8 mouse cellular contexts compared by ENCODE assay signal in genomic region chr11:21571700-21572381, GRCm38 (mm10). TPM values are rescaled to one million over a fixed set of nuclear protein-coding genes. Genes with fewer than 3 reads are reported as not detected.
DNase-seq lines count a peak whose midpoint lies in the region; ATAC-seq lines count a peak whose summit lies in the region.

Gene Wdpcp (plus strand): TSS chr11:21572235.
Gene Mdh1 (minus strand): TSS chr11:21572367.

- H3K79me2 ChIP-seq in macrophage (ENCODE audit: inconsistent target) = peaks cover 52% of the 10 kb centered on the region

- no peaks in the 10 kb centered on the region for H3K27me3 ChIP-seq in hindbrain, embryonic 16.5 days (replicated peaks; ENCODE audit: control insufficient read depth, insufficient read depth, low read length)

- H3K27ac ChIP-seq in hindbrain, embryonic 16.5 days (ENCODE audit: low read depth, low read length) = peak within 1 kb of the TSS; percentile 90
- peak within 1 kb of the TSS; percentile 59 for H3K27ac ChIP-seq in macrophage

- peak within 1 kb of the TSS; percentile 83 for H3K4me3 ChIP-seq in hindbrain, embryonic 16.5 days (ENCODE audit: low read length)
- H3K4me3 ChIP-seq in macrophage (ENCODE audit: inconsistent target) = peak within 1 kb of the TSS; percentile 97

- peak within 1 kb of the TSS; percentile 76 for H3K4me2 ChIP-seq in hindbrain, embryonic 16.5 days (ENCODE audit: low read length)

- peak; percentile 99 for ATAC-seq in hindbrain, embryonic 16.5 days

- H3K4me1 ChIP-seq in hindbrain, embryonic 16.5 days (ENCODE audit: control insufficient read depth, insufficient read depth, low read depth, low read length) = peaks cover 25% of the 10 kb centered on the region

- H3K9ac ChIP-seq in hindbrain, embryonic 16.5 days (ENCODE audit: low read depth, low read length) = peak within 1 kb of the TSS; percentile 86

- peak; percentile 99 for DNase-seq in WW6 (ENCODE audit: low read depth, low spot score)
- peak; percentile 79 to 89 for DNase-seq in cerebellum, postnatal 4 days (ENCODE audit: low spot score in 2 of 2)
- DNase-seq in gastrocnemius, adult 18-20 months (ENCODE audit: low spot score) = peak; percentile 96
- peak; percentile 93 to 97 for DNase-seq in left cerebral cortex, adult 18-20 months (ENCODE audit: low spot score in 2 of 2)
- DNase-seq in right cerebral cortex, adult 18-20 months = peak; percentile 99
- DNase-seq in urinary bladder, postnatal 10 days (ENCODE audit: low spot score) = peak; percentile 50

- H3K36me3 ChIP-seq in hindbrain, embryonic 16.5 days (ENCODE audit: control insufficient read depth, insufficient read depth, low read length) = no peaks in the 10 kb centered on the region
- H3K36me3 ChIP-seq in macrophage (ENCODE audit: inconsistent target) = no peaks in the 10 kb centered on the region

- H3K9me3 ChIP-seq in hindbrain, embryonic 16.5 days (ENCODE audit: control insufficient read depth, low read length) = no peaks in the 10 kb centered on the region

- under 1% methylated on average over 42 of the region's 42 CpGs for WGBS in hindbrain, embryonic 16.5 days
- under 1% methylated on average over 41 of the region's 42 CpGs for WGBS in macrophage (ENCODE audit: missing documents)

RNA-seq across cellular contexts. Expression of gene Wdpcp, which starts in this region (rescaled TPM):
- total RNA-seq in gastrocnemius, adult 18-20 months (2021) = 1 to 10 TPM; 2.4 TPM
- 10.5 and 11.4 TPM in 2 replicates for polyA plus RNA-seq in hindbrain, embryonic 16.5 days (2015; fragmentation: Nextera tagmentation; extraction: Ambion mirVana)
- total RNA-seq in left cerebral cortex, adult 18-20 months (2021) = 10 to 100 TPM; 13.5 to 13.9 TPM
- 10 to 100 TPM in 25 of 26 experiments, 1 to 10 TPM in 1; 9.1 to 73.7 (median 56.5) TPM for total RNA-seq in macrophage (2018; cell fraction: chromatin; rRNA removed)
- 1 to 10 TPM; 3.7 to 7.5 (median 5.6) TPM for total RNA-seq in macrophage (2018; cell fraction: cytosol; rRNA removed)
- total RNA-seq in macrophage (2018; cell fraction: nucleus; rRNA removed) = 10 to 100 TPM in 23 of 26 experiments, 1 to 10 TPM in 3; 6.4 to 44.7 (median 19.0) TPM
- 4.1 to 5.7 TPM (median 4.8 TPM) in 3 replicates for polyA plus RNA-seq in macrophage (2018)

RNA-seq across cellular contexts. Expression of gene Mdh1, which starts in this region (rescaled TPM):
- total RNA-seq in gastrocnemius, adult 18-20 months (2021) = 100 to 1,000 TPM; 715 to 809 TPM
- 667 and 775 TPM in 2 replicates for polyA plus RNA-seq in hindbrain, embryonic 16.5 days (2015; fragmentation: Nextera tagmentation; extraction: Ambion mirVana)
- total RNA-seq in left cerebral cortex, adult 18-20 months (2021) = 100 to 1,000 TPM; 860 to 910 TPM
- total RNA-seq in macrophage (2018; cell fraction: chromatin; rRNA removed) = 10 to 100 TPM in 11 of 26 experiments, 1 to 10 TPM in 15; 1.4 to 39.5 (median 8.5) TPM
- 100 to 1,000 TPM in 18 of 26 experiments, 10 to 100 TPM in 8; 79.7 to 125 (median 105) TPM for total RNA-seq in macrophage (2018; cell fraction: cytosol; rRNA removed)
- 10 to 100 TPM; 12.0 to 57.7 (median 27.3) TPM for total RNA-seq in macrophage (2018; cell fraction: nucleus; rRNA removed)
- 104 to 116 TPM (median 114 TPM) in 3 replicates for polyA plus RNA-seq in macrophage (2018)

Comparison
In these comparisons a context has a peak if more than half of its experiments do, and no peak if none do; other contexts are left out.
1. Peak in every context shown above with its lines: DNase-seq, ATAC-seq, H3K4me3 ChIP-seq and H3K27ac ChIP-seq.
2. RNA of gene Wdpcp (total RNA-seq): 13.5 to 13.9 TPM in left cerebral cortex, adult 18-20 months; 2.4 TPM in gastrocnemius, adult 18-20 months; every median in the first group is over 4 times any median in the second.